Mouse (Mus musculus) limb, embryonic 11.5 days (tissue): ENCODE measurements around the gene Zcchc8. TPM values are rescaled to one million over a fixed set of nuclear protein-coding genes. Genes with fewer than 3 reads are reported as not detected.

ENCODE experiments used
- ATAC-seq: fragments of 200-750 bp; cut with Nextera tagmentation; 2 replicates; pipeline ENCODE4 v1.8.0; 2017; ENCODE audit warnings: low read depth; ENCODE audit not compliant: insufficient number of reproducible peaks, low FRiP score, low TSS enrichment
- DNase-seq: peaks from one replicate; pipeline ENCODE4 v3.0.0-alpha.2; 2015; ENCODE audit warnings: low spot score
- H3K27ac ChIP-seq: fragments of 300-500 bp; sonication (generic); replicated peaks from 2 replicates; pipeline ENCODE4 v1.5.1; 2014; ENCODE audit warnings: low read depth, mild to moderate bottlenecking, low read length
- H3K27me3 ChIP-seq: fragments of 300-500 bp; sonication (generic); 2 replicates; pipeline ENCODE4 v1.6.1; 2014; ENCODE audit warnings: mild to moderate bottlenecking, low read length, mixed read lengths; ENCODE audit not compliant: control insufficient read depth, insufficient read depth
- H3K36me3 ChIP-seq: fragments of 300-500 bp; sonication (generic); 2 replicates; pipeline ENCODE4 v1.6.1; 2014; ENCODE audit warnings: mild to moderate bottlenecking, low read length, moderate library complexity, mixed read lengths; ENCODE audit not compliant: control insufficient read depth, insufficient read depth
- H3K4me1 ChIP-seq: fragments of 300-500 bp; sonication (generic); 2 replicates; pipeline ENCODE4 v1.6.1; 2014; ENCODE audit warnings: low read length, mixed read lengths; ENCODE audit not compliant: control insufficient read depth, insufficient read depth
- H3K4me2 ChIP-seq: fragments of 300-500 bp; sonication (generic); 2 replicates; pipeline ENCODE4 v1.6.1; 2014; ENCODE audit warnings: low read depth, mild to moderate bottlenecking, moderate library complexity; ENCODE audit not compliant: severe bottlenecking
- H3K4me3 ChIP-seq: fragments of 300-500 bp; sonication (generic); 2 replicates; pipeline ENCODE4 v1.5.1; 2014; ENCODE audit warnings: low read depth, low read length
- H3K9ac ChIP-seq: fragments of 300-500 bp; sonication (generic); 2 replicates; pipeline ENCODE4 v1.6.1; 2014; ENCODE audit warnings: mild to moderate bottlenecking, low read length
- H3K9me3 ChIP-seq: fragments of 300-500 bp; sonication (generic); 2 replicates; pipeline ENCODE4 v1.6.1; 2016; ENCODE audit warnings: low read length; ENCODE audit not compliant: control insufficient read depth
- WGBS: fragments of 180-500 bp; shearing (Covaris S2); extraction: QIAGEN DNeasy Blood & Tissue Kit; methylation state at CpG from one replicate; pipeline ENCODE4 v1.1.7; 2014; 5-methylcytosine and 5-hydroxymethylcytosine counted together
- polyA plus RNA-seq: library from polyadenylated mRNA; unstranded; fragments of >200 nt; fragmentation: Nextera tagmentation; extraction: Ambion mirVana; gene quantifications from 2 replicates; pipeline ENCODE4 v1.2.1, GENCODE M21; 2014

Gene Zcchc8
- polyA plus RNA-seq, 1 experiment from 2014 or later = 100 TPM

GRCm38 (mm10) chr5:123696961-123697360 is 23.9 kb downstream of the Zcchc8 start:
- Histone ChIP-seq H3K9ac (no peak overlapping the region), H3K9me3 (no peaks in the 10 kb centered on the region), H3K4me1 (no peaks in the 10 kb centered on the region), H3K27ac (no peak overlapping the region), H3K4me3 (no peak overlapping the region), H3K36me3 (peaks cover 23% of the 10 kb centered on the region), H3K27me3 (no peaks in the 10 kb centered on the region), H3K4me2 (no peak overlapping the region)
- ATAC-seq = no peak
- WGBS = 86% methylated on average over 4 of the region's 4 CpGs
- no peak for DNase-seq

- no peak for ATAC-seq
- WGBS = 96% methylated on average over 7 of the region's 7 CpGs
These were observed 24.7 kb downstream of the Zcchc8 start for GRCm38 (mm10) chr5:123696244-123696643.

GRCm38 (mm10) chr5:123694468-123694867 is 26.4 kb downstream of the Zcchc8 start:
- ATAC-seq (no peak), DNase-seq (no peak)
- Histone ChIP-seq H3K27ac (no peak overlapping the region), H3K4me2 (no peak overlapping the region), H3K9me3 (no peaks in the 10 kb centered on the region), H3K27me3 (no peaks in the 10 kb centered on the region), H3K36me3 (peaks cover 7% of the 10 kb centered on the region), H3K9ac (no peak overlapping the region), H3K4me3 (no peak overlapping the region), H3K4me1 (no peaks in the 10 kb centered on the region)
- 75% methylated on average over 6 of the region's 6 CpGs for WGBS

More at GRCm38 (mm10) chr5:123696244-123696643, 24.7 kb downstream of the Zcchc8 start:
- Histone ChIP-seq H3K9ac (no peak overlapping the region), H3K36me3 (peaks cover 19% of the 10 kb centered on the region), H3K9me3 (no peaks in the 10 kb centered on the region), H3K4me1 (no peaks in the 10 kb centered on the region), H3K4me3 (no peak overlapping the region), H3K4me2 (no peak overlapping the region), H3K27ac (no peak overlapping the region), H3K27me3 (no peaks in the 10 kb centered on the region)
- no peak for DNase-seq

GRCm38 (mm10) chr5:123684221-123685144 is 36.4 kb downstream of the Zcchc8 start, which contains the start of gene Clip1:
Clip1 (minus strand) TSS chr5:123684618.
- peak; percentile 57; the same call in 1 of the 2 replicates for ATAC-seq

GRCm38 (mm10) chr5:123683377-123684220 is 37.3 kb downstream of the Zcchc8 start:
- Histone ChIP-seq H3K4me1 (peaks cover 12% of the 10 kb centered on the region), H3K27me3 (no peaks in the 10 kb centered on the region), H3K27ac (peak overlapping the region; percentile 91), H3K36me3 (no peaks in the 10 kb centered on the region), H3K4me2 (peak overlapping the region; percentile 71), H3K9ac (peak overlapping the region; percentile 98), H3K4me3 (peak overlapping the region; percentile 92), H3K9me3 (no peaks in the 10 kb centered on the region)
- peak; percentile 78 for DNase-seq
- WGBS = under 1% methylated on average over 75 of the region's 92 CpGs
- peak; percentile 59; the same call in 1 of the 2 replicates for ATAC-seq

More at GRCm38 (mm10) chr5:123684221-123685144, 36.4 kb downstream of the Zcchc8 start, which contains the start of gene Clip1:
- Histone ChIP-seq H3K27ac (peak within 1 kb of the TSS; percentile 91), H3K36me3 (no peaks in the 10 kb centered on the region), H3K4me2 (peak within 1 kb of the TSS; percentile 71), H3K27me3 (no peaks in the 10 kb centered on the region), H3K4me3 (peak within 1 kb of the TSS; percentile 92), H3K9me3 (no peaks in the 10 kb centered on the region), H3K9ac (peak within 1 kb of the TSS; percentile 98), H3K4me1 (peaks cover 12% of the 10 kb centered on the region)
- under 1% methylated on average over 58 of the region's 64 CpGs for WGBS
- DNase-seq = peak; percentile 79

GRCm38 (mm10) chr5:123683043-123683376 is 37.9 kb downstream of the Zcchc8 start:
- H3K4me3 ChIP-seq = peak overlapping the region; percentile 92
- H3K9me3 ChIP-seq = no peaks in the 10 kb centered on the region
- WGBS = 3% methylated on average over 6 of the region's 6 CpGs
- peaks cover 12% of the 10 kb centered on the region for H3K4me1 ChIP-seq
- H3K4me2 ChIP-seq = peak overlapping the region; percentile 71
- no peak overlapping the region for H3K27ac ChIP-seq
- no peak overlapping the region for H3K9ac ChIP-seq
- ATAC-seq (no peak; the same call in 1 of the 2 replicates), DNase-seq (peak; percentile 53)
- H3K36me3 ChIP-seq = no peaks in the 10 kb centered on the region
- H3K27me3 ChIP-seq = no peaks in the 10 kb centered on the region

GRCm38 (mm10) chr5:123682372-123682771 is 38.5 kb downstream of the Zcchc8 start:
- no peak for DNase-seq
- Histone ChIP-seq H3K4me3 (peak overlapping the region; percentile 92; the same call in 1 of the 2 replicates), H3K27ac (no peak overlapping the region), H3K9me3 (no peaks in the 10 kb centered on the region), H3K9ac (no peak overlapping the region), H3K36me3 (peaks cover 2% of the 10 kb centered on the region; the same call in 1 of the 2 replicates), H3K4me2 (peak overlapping the region; percentile 71; the same call in 1 of the 2 replicates), H3K27me3 (no peaks in the 10 kb centered on the region), H3K4me1 (peaks cover 12% of the 10 kb centered on the region)
- no peak for ATAC-seq
- 34% methylated on average over 4 of the region's 4 CpGs for WGBS
